Mouse (Mus musculus) bone marrow macrophage, adult 2 months (primary cell): ENCODE results near the gene Vps4b.

ENCODE experiments used
- CTCF ChIP-seq: IDR thresholded peaks from 2 replicates; pipeline ENCODE4 v1.5.1; 2012; ENCODE audit warnings: low read depth, mild to moderate bottlenecking, low read length, moderate library complexity
- POLR2A ChIP-seq: IDR thresholded peaks from 2 replicates; pipeline ENCODE4 v1.6.1; 2012; ENCODE audit warnings: mild to moderate bottlenecking, low read depth, low read length, borderline replicate concordance

DNA sequence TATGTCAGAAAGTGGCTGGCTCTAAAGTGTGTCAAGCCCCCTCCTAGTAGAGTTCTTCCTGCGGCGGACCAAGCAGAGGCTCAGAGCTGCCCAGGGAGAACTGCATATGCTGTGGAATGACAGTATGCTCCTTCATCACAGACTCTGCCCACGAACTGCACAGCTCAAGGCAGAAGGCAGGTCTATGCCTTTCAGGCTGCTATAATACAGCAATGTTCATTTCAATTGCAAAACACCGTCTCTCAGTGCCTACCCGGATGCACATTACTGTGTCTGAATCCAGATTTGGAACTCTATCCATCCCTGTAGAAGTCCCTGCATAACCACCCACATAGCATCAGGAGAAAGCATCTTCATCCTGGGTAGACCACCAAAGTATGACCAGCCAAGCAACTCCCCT, 56.7 kb downstream of the Vps4b start:
- no peak for TF ChIP-seq POLR2A
- TF ChIP-seq CTCF: no peak
